Mouse (Mus musculus) cerebellum, adult 2 months (tissue): ENCODE measurements around the gene Aamp.

Experiments
- CTCF ChIP-seq: fragments of 200-500 bp; IDR thresholded peaks from 2 replicates; pipeline ENCODE4 v1.5.1; 2011; ENCODE audit warnings: low read depth, mild to moderate bottlenecking, control low read depth, low read length, moderate library complexity, borderline replicate concordance; ENCODE audit not compliant: insufficient read depth
- POLR2A ChIP-seq: fragments of 200-500 bp; IDR thresholded peaks from 2 replicates; pipeline ENCODE4 v1.6.1; 2011; ENCODE audit warnings: low read length, control low read depth, borderline replicate concordance; ENCODE audit not compliant: insufficient read depth

DNA sequence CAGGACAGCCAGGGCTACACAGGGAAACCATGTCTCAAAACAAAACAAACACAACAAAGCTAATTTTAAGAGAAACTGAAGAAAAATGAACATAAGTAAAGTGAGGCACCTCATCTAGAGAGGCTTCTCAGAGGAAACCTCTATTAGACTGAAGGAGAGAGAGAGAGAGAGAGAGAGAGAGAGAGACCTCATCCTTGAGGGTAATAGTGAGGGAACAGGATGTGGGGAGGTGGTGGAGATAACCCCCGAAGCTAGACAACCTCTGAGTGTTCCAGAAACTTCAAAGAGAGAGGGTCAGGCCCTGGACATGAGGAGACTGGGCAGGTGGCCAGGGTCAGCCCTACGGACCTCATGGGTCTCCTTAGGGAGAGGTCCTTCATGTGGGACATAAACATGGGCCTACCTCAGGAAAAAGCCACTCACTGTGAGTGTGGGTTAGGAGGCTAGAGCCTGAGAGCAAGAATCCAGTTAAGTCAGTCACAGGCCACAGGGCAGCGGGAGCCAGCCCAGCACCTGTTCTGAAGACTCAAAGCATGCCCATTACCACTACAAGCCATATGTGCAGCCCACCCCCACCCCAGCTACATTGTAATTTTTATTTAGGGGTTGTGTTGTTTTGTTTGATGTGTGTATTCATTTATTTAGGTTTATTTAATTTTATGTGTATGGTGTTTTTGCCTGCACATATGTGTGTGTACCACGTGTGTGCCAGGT, 31.7 kb upstream of the Aamp start:
- TF ChIP-seq CTCF (no peak), POLR2A (no peak)
